Mouse (Mus musculus): Measurements from ENCODE around the gene Ankle1. TPM values are rescaled to one million over a fixed set of nuclear protein-coding genes. Genes with fewer than 3 reads are reported as not detected.

Gene Ankle1
- polyA plus RNA-seq, 1 experiment from 2014 or later, result 38.0 TPM

DNA sequence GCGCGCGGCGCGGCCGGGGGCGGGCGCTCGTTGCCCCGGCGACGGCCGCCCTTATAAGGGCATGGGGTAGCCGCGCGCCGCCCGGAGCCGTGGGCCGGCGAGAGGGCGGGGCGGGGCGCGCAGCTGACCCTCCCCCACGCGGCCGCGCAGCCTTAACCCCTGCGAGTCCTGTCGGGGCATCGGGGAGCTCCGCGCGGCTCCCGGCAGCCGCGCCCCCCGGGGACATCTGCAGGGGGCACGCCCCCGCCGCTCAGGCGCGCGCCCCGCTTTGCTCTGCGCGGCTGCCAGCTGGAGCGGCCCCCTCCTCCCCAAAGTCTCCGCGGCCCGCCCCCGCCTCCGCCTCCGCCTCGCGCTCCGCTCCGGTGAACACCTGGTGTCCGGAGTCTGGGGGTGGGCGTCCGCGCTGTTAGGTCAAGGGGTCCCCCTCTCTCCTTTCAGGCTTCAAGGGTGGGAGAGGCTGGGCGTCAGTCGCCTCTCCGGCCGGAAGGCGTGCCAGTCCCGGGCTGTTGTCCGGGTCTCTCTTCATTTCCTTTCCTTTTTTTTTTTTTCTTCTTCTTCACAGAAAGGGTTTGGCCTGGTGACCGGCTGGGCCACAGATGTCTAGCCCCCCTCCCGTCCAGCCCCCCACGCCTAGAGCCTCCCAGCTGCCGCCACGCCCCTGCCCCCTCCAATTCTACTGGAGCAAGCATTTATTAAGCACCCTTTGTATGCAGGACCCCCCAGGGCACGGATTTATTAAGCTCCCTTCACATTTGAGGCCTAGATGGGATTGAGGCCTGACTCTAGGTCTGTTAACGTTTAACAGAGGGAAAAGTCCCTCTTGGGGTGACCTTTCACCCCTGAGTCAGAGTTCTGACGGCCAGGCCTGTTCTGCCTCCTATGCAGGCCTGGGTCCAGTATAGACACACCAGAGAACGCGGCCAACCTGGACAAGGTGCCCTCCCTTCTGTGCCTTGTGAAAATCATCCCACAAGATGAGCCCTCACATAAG, 23.5 kb upstream of the Ankle1 start:
- peak; percentile 92 for ATAC-seq (ENCODE audit: insufficient read depth)
- H3K27ac ChIP-seq (ENCODE audit: low read depth), result peak overlapping the region; percentile 91
- peaks cover 15% of the 10 kb centered on the region for H3K36me3 ChIP-seq (ENCODE audit: insufficient read depth)
- peak; percentile 95 for DNase-seq
- no peaks in the 10 kb centered on the region for H3K9me3 ChIP-seq (ENCODE audit: low read depth, low read length)
- H3K27me3 ChIP-seq (ENCODE audit: insufficient read depth, low read length), result no peaks in the 10 kb centered on the region
- peak overlapping the region; percentile 84 for H3K9ac ChIP-seq
- peak overlapping the region; percentile 90 for H3K4me3 ChIP-seq (ENCODE audit: low read depth, low read length)
- 2% methylated on average over 66 of the region's 80 CpGs for WGBS
- TF ChIP-seq CTCF (IDR thresholded peaks at IDR 0.05; ENCODE audit: low read depth), result no peak
- peaks cover 18% of the 10 kb centered on the region for H3K4me1 ChIP-seq (ENCODE audit: insufficient read depth)
- peak overlapping the region; percentile 98 for H3K4me2 ChIP-seq

DNA sequence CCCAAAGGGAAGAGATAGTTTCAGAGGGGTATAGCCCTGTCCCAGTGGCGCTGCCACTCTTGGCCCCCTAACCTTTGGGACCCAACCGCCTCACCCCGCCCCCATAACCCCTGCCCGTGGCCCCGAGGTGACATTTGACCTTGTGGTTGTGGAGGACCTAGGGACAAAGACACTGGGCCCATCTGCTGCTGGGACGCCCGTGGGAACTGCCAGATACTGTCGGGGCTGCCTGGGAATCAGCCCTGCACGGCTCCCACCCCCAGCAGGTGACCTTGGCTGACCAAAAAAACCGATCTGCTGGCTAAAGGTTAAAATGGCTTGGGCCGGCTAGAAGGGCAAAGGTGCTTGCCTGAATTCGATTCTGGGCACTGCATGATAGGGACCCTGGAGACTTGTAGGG, 22.4 kb upstream of the Ankle1 start:
- Histone ChIP-seq H3K27ac (ENCODE audit: low read depth) (peak overlapping the region; percentile 91; the same call in 1 of the 2 replicates), H3K27me3 (ENCODE audit: insufficient read depth, low read length) (no peaks in the 10 kb centered on the region), H3K9me3 (ENCODE audit: low read depth, low read length) (no peaks in the 10 kb centered on the region), H3K4me2 (no peak overlapping the region), H3K4me3 (ENCODE audit: low read depth, low read length) (no peak overlapping the region), H3K4me1 (ENCODE audit: insufficient read depth) (peaks cover 18% of the 10 kb centered on the region), H3K9ac (no peak overlapping the region), H3K36me3 (ENCODE audit: insufficient read depth) (peaks cover 4% of the 10 kb centered on the region; the same call in 1 of the 2 replicates)
- no peak for TF ChIP-seq CTCF (IDR thresholded peaks at IDR 0.05; ENCODE audit: low read depth)
- ATAC-seq (ENCODE audit: insufficient read depth) (no peak), DNase-seq (no peak)
- WGBS, result 19% methylated on average over 12 of the region's 12 CpGs

GRCm38 (mm10) chr8:71383860-71384259, 21.9 kb upstream of the Ankle1 start:
- peaks cover 18% of the 10 kb centered on the region for H3K4me1 ChIP-seq (ENCODE audit: insufficient read depth)
- 42% methylated on average over 3 of the region's 3 CpGs for WGBS
- no peak for ATAC-seq (ENCODE audit: insufficient read depth)
- no peaks in the 10 kb centered on the region for H3K27me3 ChIP-seq (ENCODE audit: insufficient read depth, low read length)
- H3K9me3 ChIP-seq (ENCODE audit: low read depth, low read length), result no peaks in the 10 kb centered on the region
- H3K9ac ChIP-seq, result no peak overlapping the region
- no peak overlapping the region for H3K4me2 ChIP-seq
- no peaks in the 10 kb centered on the region for H3K36me3 ChIP-seq (ENCODE audit: insufficient read depth)
- no peak for TF ChIP-seq CTCF (IDR thresholded peaks at IDR 0.05; ENCODE audit: low read depth)
- no peak overlapping the region for H3K4me3 ChIP-seq (ENCODE audit: low read depth, low read length)
- H3K27ac ChIP-seq (ENCODE audit: low read depth), result no peak overlapping the region
- no peak for DNase-seq

DNA sequence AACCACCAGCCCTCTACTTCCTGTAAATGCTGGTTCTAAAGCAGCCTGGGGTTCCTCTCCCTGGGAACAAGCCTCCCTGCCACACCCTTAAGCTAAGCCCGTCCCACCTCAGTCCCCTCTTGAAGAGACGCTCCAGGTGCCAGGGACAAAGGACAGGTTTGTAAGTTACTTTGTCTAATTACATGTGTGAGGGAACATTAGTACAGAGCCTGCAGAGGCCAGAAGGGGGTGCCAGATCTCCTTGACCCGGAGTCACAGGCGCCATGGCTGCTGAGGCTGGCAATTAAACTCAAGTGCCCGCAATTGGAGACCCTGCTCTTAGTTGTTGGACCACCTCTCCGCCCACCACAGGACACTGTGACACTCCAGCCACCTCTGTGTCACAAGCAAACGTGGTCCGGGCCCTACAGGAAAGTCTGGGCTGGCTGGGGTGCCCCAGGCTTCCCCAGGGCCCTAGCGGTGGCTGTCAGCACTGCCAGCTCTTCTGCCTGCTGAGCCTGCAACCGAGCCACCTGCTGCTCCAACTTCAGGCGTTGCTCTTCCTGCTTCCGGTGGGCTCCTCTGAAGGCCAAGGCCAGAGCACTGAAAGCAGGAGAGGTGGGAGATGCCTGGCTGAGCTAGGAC, 20.5 kb upstream of the Ankle1 start:
- DNase-seq (no peak), ATAC-seq (ENCODE audit: insufficient read depth) (no peak)
- Histone ChIP-seq H3K9ac (no peak overlapping the region), H3K4me1 (ENCODE audit: insufficient read depth) (peaks cover 10% of the 10 kb centered on the region), H3K27me3 (ENCODE audit: insufficient read depth, low read length) (no peaks in the 10 kb centered on the region), H3K36me3 (ENCODE audit: insufficient read depth) (no peaks in the 10 kb centered on the region), H3K9me3 (ENCODE audit: low read depth, low read length) (no peaks in the 10 kb centered on the region), H3K27ac (ENCODE audit: low read depth) (no peak overlapping the region), H3K4me2 (no peak overlapping the region), H3K4me3 (ENCODE audit: low read depth, low read length) (no peak overlapping the region)
- 64% methylated on average over 12 of the region's 12 CpGs for WGBS
- TF ChIP-seq CTCF (IDR thresholded peaks at IDR 0.05; ENCODE audit: low read depth), result no peak; the same call in none of the 2 replicates

DNA sequence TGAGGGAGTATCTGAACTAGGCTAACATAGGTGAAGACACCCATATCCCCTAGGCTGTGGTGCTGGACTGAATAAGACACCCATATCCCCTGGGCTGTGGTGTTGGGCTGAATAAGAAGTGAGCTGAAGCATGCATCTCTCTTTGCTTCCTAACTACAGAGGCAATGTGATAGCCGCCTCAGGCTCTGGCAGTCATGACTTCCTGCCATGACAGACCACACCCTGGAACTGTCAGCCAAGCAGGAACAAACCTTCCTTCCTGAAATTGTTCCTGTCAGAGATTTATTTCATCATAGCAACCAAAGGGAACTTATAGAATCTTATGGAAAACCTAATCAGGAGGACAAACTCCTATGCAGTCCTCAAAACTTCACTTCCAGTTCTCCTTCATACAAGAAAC, 17.5 kb upstream of the Ankle1 start:
- 64% methylated on average over 1 of the region's 1 CpGs for WGBS
- TF ChIP-seq CTCF (IDR thresholded peaks at IDR 0.05; ENCODE audit: low read depth), result no peak
- no peak overlapping the region for H3K27ac ChIP-seq (ENCODE audit: low read depth)

GRCm38 (mm10) chr8:71391696-71392095, 14.1 kb upstream of the Ankle1 start:
- no peak overlapping the region for H3K27ac ChIP-seq (ENCODE audit: low read depth)
- H3K36me3 ChIP-seq (ENCODE audit: insufficient read depth), result no peaks in the 10 kb centered on the region
- no peak overlapping the region for H3K4me2 ChIP-seq
- no peaks in the 10 kb centered on the region for H3K27me3 ChIP-seq (ENCODE audit: insufficient read depth, low read length)
- no peak for DNase-seq
- peaks cover 3% of the 10 kb centered on the region; the same call in 1 of the 2 replicates for H3K4me1 ChIP-seq (ENCODE audit: insufficient read depth)
- no peak for ATAC-seq (ENCODE audit: insufficient read depth)
- no peak overlapping the region for H3K9ac ChIP-seq
- no peak overlapping the region for H3K4me3 ChIP-seq (ENCODE audit: low read depth, low read length)
- H3K9me3 ChIP-seq (ENCODE audit: low read depth, low read length), result no peaks in the 10 kb centered on the region
- TF ChIP-seq CTCF (IDR thresholded peaks at IDR 0.05; ENCODE audit: low read depth), result no peak
- 86% methylated on average over 2 of the region's 2 CpGs for WGBS

More for the DNA sequence above, 17.5 kb upstream of the Ankle1 start:
- Histone ChIP-seq H3K27me3 (ENCODE audit: insufficient read depth, low read length) (no peaks in the 10 kb centered on the region), H3K4me1 (ENCODE audit: insufficient read depth) (peaks cover 1% of the 10 kb centered on the region), H3K9me3 (ENCODE audit: low read depth, low read length) (no peaks in the 10 kb centered on the region), H3K9ac (no peak overlapping the region), H3K4me3 (ENCODE audit: low read depth, low read length) (no peak overlapping the region), H3K36me3 (ENCODE audit: insufficient read depth) (no peaks in the 10 kb centered on the region), H3K4me2 (no peak overlapping the region)
- DNase-seq (peak; percentile 18), ATAC-seq (ENCODE audit: insufficient read depth) (no peak)

- Histone ChIP-seq H3K9me3 (ENCODE audit: low read depth, low read length) (no peaks in the 10 kb centered on the region), H3K9ac (no peak overlapping the region; the same call in 1 of the 2 replicates), H3K4me2 (no peak overlapping the region), H3K36me3 (ENCODE audit: insufficient read depth) (no peaks in the 10 kb centered on the region), H3K27ac (ENCODE audit: low read depth) (no peak overlapping the region), H3K4me3 (ENCODE audit: low read depth, low read length) (no peak overlapping the region), H3K27me3 (ENCODE audit: insufficient read depth, low read length) (no peaks in the 10 kb centered on the region), H3K4me1 (ENCODE audit: insufficient read depth) (peaks cover 4% of the 10 kb centered on the region)
- no peak for DNase-seq
- no peak for ATAC-seq (ENCODE audit: insufficient read depth)
- WGBS, result 68% methylated on average over 5 of the region's 5 CpGs
- no peak for TF ChIP-seq CTCF (IDR thresholded peaks at IDR 0.05; ENCODE audit: low read depth)
These were observed 13.4 kb upstream of the Ankle1 start for GRCm38 (mm10) chr8:71392391-71392790.

Data from lung, embryonic 14.5 days (tissue).